Mouse (Mus musculus) myocyte (in vitro differentiated cells): ENCODE data around the gene Myt1l. TPM values are rescaled to one million over a fixed set of nuclear protein-coding genes. Genes with fewer than 3 reads are reported as not detected.

Source experiments
- H3K27me3 ChIP-seq: one replicate; pipeline ENCODE4 v1.6.1; 2011; ENCODE audit not compliant: control insufficient read depth, insufficient read depth, insufficient read length
- H3K36me3 ChIP-seq: one replicate; pipeline ENCODE4 v1.6.1; 2011; ENCODE audit not compliant: control insufficient read depth, insufficient read depth
- H3K4me2 ChIP-seq: one replicate; pipeline ENCODE4 v1.6.1; 2011; ENCODE audit warnings: low read depth, control low read depth
- H3K4me3 ChIP-seq: one replicate; pipeline ENCODE4 v1.5.1; 2011; ENCODE audit warnings: mild to moderate bottlenecking, control low read depth, moderate library complexity
- H3K79me2 ChIP-seq: one replicate; pipeline ENCODE4 v1.6.1; 2011; ENCODE audit not compliant: control insufficient read depth, insufficient read depth
- H3ac ChIP-seq: one replicate; pipeline ENCODE4 v1.6.1; 2011; ENCODE audit not compliant: control insufficient read depth, insufficient read length
- CEBPB ChIP-seq: IDR thresholded peaks from 2 replicates; pipeline ENCODE4 v1.6.1; 2011; ENCODE audit warnings: mild to moderate bottlenecking, moderate library complexity; ENCODE audit not compliant: poor library complexity, insufficient read depth, severe bottlenecking
- E2F4 ChIP-seq: IDR thresholded peaks from one replicate; pipeline ENCODE4 v1.6.1; 2011; ENCODE audit warnings: mild to moderate bottlenecking, control low read depth, moderate library complexity; ENCODE audit not compliant: insufficient read depth
- MAX ChIP-seq: IDR thresholded peaks from one replicate; pipeline ENCODE4 v1.6.1; 2011; ENCODE audit warnings: low read depth, mild to moderate bottlenecking, control low read depth
- MYOD1 ChIP-seq, 3 experiments: IDR thresholded peaks; one replicate each; pipeline ENCODE4 v1.6.1; 2011; ENCODE audit warnings: control low read depth in 2 of 3, low read depth in 2 of 3, mild to moderate bottlenecking in 2 of 3, moderate library complexity in 1 of 3; ENCODE audit not compliant: insufficient read length in 2 of 3, control insufficient read depth in 1 of 3
- MYOG ChIP-seq, 3 experiments: IDR thresholded peaks; one replicate each; pipeline ENCODE4 v1.6.1; 2011; ENCODE audit warnings: control low read depth in 2 of 3, low read depth in 2 of 3, mild to moderate bottlenecking in 2 of 3; ENCODE audit not compliant: insufficient read length in 2 of 3, control insufficient read depth in 1 of 3, insufficient read depth in 1 of 3
- POLR2A ChIP-seq: IDR thresholded peaks from one replicate; pipeline ENCODE4 v1.6.1; 2011; ENCODE audit warnings: low read depth, mild to moderate bottlenecking, control low read depth, moderate library complexity; ENCODE audit not compliant: insufficient read length
- POLR2AphosphoS2 ChIP-seq: IDR thresholded peaks from one replicate; pipeline ENCODE4 v1.6.1; 2011; ENCODE audit warnings: low read depth, control low read depth; ENCODE audit not compliant: insufficient read length
- REST ChIP-seq: IDR thresholded peaks from one replicate; pipeline ENCODE4 v1.6.1; 2011; ENCODE audit warnings: mild to moderate bottlenecking, control low read depth, moderate library complexity; ENCODE audit not compliant: insufficient read depth, insufficient read length
- SRF ChIP-seq: IDR thresholded peaks from one replicate; pipeline ENCODE4 v1.6.1; 2011; ENCODE audit warnings: low read depth; ENCODE audit not compliant: control insufficient read depth, insufficient read length
- TCF12 ChIP-seq: IDR thresholded peaks from one replicate; pipeline ENCODE4 v1.6.1; 2011; ENCODE audit warnings: mild to moderate bottlenecking, control low read depth; ENCODE audit not compliant: poor library complexity, insufficient read depth, severe bottlenecking
- TCF3 ChIP-seq: IDR thresholded peaks from one replicate; pipeline ENCODE4 v1.6.1; 2011; ENCODE audit warnings: low read depth, control low read depth; ENCODE audit not compliant: insufficient read length
- USF1 ChIP-seq: IDR thresholded peaks from one replicate; pipeline ENCODE4 v1.6.1; 2011; ENCODE audit warnings: low read depth, mild to moderate bottlenecking, control low read depth, moderate library complexity
- polyA plus RNA-seq: library from polyadenylated mRNA; unstranded; fragments of >200 nt; fragmentation: generic; extraction: Trizol; gene quantifications from one replicate; pipeline ENCODE4 v1.2.1, GENCODE M21; 2012; ENCODE audit warnings: missing spikeins

Myt1l gene
- polyA plus RNA-seq, 1 experiment: 0.01 TPM

DNA sequence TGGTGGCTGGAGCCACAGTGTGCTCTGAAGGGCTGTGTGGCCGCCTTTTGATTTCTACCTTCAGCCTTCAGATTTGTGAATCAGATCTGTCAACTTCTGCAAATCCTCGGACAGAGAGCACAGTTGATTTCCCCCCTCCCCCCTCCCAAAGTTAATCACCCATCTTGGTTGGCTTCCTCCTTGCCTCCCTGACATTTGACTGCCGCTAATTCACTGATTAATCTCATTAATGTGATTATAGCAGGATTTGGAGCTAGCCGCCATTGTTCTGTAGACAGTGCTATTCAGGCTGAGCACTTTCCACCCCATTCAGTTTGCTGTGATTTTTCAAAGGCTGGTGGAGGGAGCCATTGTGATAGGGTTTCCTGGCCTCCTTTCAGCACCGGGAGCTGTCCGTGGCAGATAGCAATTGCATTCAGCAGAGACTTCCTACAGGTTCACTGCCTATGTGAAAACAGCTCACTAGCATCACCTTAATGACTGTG, 2.1 kb downstream of the Myt1l start:
- peak; percentile 50 for TF ChIP-seq REST
- no peak for TF ChIP-seq USF1
- Histone ChIP-seq H3K4me2 (no peak overlapping the region), H3K36me3 (no peaks in the 10 kb centered on the region), H3ac (no peak overlapping the region), H3K79me2 (no peaks in the 10 kb centered on the region), H3K4me3 (no peak overlapping the region), H3K27me3 (no peaks in the 10 kb centered on the region)

DNA sequence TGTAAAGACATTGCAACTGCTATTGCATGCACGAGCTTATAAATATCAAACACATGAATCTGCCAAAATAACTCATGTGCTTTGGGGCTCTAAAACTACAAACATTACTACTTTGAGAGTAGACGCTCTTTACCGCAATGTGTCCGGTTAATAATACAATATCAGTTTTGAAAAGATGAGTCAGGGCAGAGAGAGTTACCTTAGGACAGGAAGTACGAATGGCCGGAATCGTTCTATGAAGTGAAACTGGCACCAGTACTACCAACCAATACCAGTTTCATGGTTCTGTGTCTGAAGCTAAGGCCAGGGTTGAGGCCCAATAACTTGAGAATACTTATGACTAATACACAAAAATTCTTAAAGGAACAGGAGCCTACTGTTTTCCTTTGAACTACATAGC, 2.6 kb downstream of the Myt1l start:
- Histone ChIP-seq H3K4me3 (no peak overlapping the region), H3K4me2 (no peak overlapping the region), H3K27me3 (no peaks in the 10 kb centered on the region), H3K79me2 (no peaks in the 10 kb centered on the region), H3K36me3 (no peaks in the 10 kb centered on the region), H3ac (no peak overlapping the region)
- TF ChIP-seq CEBPB (no peak), MAX (no peak), REST (no peak), POLR2AphosphoS2 (no peak), MYOG (IDR thresholded peaks at IDR 0.05; ENCODE audit: control insufficient read depth in 1 of 3, insufficient read depth in 1 of 3, insufficient read length in 2 of 3, low read depth in 2 of 3) (no peak), USF1 (no peak), MYOD1 (IDR thresholded peaks at IDR 0.05; ENCODE audit: control insufficient read depth in 1 of 3, insufficient read length in 2 of 3, low read depth in 2 of 3) (no peak), POLR2A (no peak), SRF (no peak), TCF12 (no peak), TCF3 (no peak), E2F4 (no peak)

DNA sequence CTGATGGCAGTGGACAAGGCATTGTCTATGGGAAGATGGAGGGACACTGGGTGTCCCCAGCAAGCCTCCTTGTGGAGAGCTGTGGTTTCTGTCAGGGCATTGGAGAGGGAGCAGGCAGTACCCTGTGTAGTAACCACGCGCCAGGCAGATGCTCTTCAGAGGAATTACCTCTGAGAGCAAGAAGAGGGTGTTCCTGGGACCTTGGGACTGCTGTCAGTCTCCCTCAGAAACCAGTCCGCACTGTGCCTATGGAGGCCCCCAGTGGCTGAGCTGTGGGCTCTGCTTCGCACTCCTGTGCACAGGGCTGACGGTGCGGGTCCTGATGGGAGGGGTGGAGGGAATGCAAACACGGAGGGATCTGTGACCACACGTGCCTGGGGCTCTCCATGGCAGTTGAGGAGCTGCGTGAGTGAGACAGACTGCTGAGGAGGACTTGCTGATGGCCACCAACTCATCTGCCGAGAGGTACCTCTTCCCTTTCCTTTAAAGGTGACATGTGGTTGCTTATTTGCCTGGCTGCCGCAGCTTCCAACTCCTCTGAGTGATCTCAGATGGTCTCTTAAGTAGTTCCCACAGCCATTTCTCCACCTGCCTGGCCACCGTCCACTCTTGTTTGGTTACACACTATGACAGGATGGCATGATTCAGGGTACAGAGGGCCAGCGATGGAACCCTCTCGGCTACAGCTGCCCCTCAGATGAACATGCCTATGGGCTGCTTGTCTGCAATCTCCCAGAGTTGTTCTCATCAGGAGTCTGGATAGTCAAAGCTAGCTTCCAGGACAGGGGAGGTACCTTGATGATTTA, 5.1 kb downstream of the Myt1l start:
- TF ChIP-seq E2F4: no peak
- TF ChIP-seq MAX: no peak
- no peak for TF ChIP-seq USF1
- TF ChIP-seq REST: no peak
- no peak overlapping the region for H3ac ChIP-seq
- H3K4me3 ChIP-seq: no peak overlapping the region
- H3K4me2 ChIP-seq: no peak overlapping the region
- H3K79me2 ChIP-seq: no peaks in the 10 kb centered on the region
- no peaks in the 10 kb centered on the region for H3K27me3 ChIP-seq
- no peaks in the 10 kb centered on the region for H3K36me3 ChIP-seq

DNA sequence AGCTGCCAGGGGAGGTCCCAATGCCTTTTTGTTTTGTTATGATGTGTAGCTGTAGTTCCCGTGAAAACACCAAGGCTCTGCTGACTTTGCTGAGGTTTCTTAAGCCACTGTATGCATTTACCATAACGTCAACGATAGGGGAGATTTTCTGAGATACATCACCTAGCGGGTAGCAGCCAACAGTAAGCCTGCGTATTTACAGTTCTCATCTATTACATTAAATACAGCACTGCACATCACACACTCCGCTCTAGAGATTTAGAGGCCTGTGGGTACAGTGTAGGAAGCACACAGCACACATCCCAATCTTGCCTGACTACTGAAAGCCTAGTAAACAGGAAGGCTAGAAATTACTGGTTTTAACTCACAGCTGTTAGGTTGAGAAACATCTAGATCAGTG, 6.1 kb downstream of the Myt1l start:
- no peaks in the 10 kb centered on the region for H3K36me3 ChIP-seq
- no peak overlapping the region for H3K4me3 ChIP-seq
- no peak overlapping the region for H3ac ChIP-seq
- TF ChIP-seq SRF (no peak), POLR2AphosphoS2 (no peak), MAX (no peak), E2F4 (no peak), POLR2A (no peak), MYOD1 (IDR thresholded peaks at IDR 0.05; ENCODE audit: control insufficient read depth in 1 of 3, insufficient read length in 2 of 3, low read depth in 2 of 3) (no peak), TCF3 (no peak), USF1 (no peak), TCF12 (no peak), CEBPB (no peak), MYOG (IDR thresholded peaks at IDR 0.05; ENCODE audit: control insufficient read depth in 1 of 3, insufficient read depth in 1 of 3, insufficient read length in 2 of 3, low read depth in 2 of 3) (no peak), REST (no peak)
- no peaks in the 10 kb centered on the region for H3K27me3 ChIP-seq
- no peak overlapping the region for H3K4me2 ChIP-seq
- H3K79me2 ChIP-seq: no peaks in the 10 kb centered on the region

DNA sequence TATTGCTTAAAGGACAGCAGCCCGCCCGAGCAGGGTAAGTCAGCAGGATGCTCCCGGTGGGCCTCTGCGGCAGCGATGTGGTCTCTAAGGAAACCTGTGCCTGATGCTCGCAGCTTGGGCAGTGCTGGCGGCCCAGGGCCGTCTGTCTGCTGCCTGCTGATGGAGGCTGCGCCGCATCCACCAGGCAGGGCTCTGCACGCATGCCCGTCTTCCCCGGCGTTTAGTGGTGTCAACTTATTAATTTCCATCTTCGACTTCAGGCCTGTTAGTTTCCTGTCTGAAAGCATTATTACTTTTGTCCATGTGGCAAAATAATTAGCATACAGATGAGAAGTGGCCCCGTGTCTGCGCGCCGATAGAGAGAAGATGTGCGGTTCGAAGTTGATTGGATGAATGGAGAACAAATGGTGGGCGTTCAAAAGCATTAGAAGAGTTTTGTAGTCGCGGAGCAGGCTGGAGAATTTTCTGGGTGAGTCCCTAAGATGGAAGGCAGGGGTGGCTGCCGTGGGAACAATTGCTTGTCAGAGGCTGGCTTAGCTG, 6.6 kb downstream of the Myt1l start:
- Histone ChIP-seq H3K4me3 (no peak overlapping the region), H3K36me3 (no peaks in the 10 kb centered on the region), H3ac (no peak overlapping the region), H3K4me2 (no peak overlapping the region), H3K79me2 (no peaks in the 10 kb centered on the region), H3K27me3 (no peaks in the 10 kb centered on the region)
- TF ChIP-seq MYOD1 (IDR thresholded peaks at IDR 0.05; ENCODE audit: control insufficient read depth in 1 of 3, insufficient read length in 2 of 3, low read depth in 2 of 3) (no peak), MAX (no peak), POLR2A (no peak), USF1 (no peak), SRF (no peak), CEBPB (no peak), MYOG (IDR thresholded peaks at IDR 0.05; ENCODE audit: control insufficient read depth in 1 of 3, insufficient read depth in 1 of 3, insufficient read length in 2 of 3, low read depth in 2 of 3) (no peak), TCF12 (no peak), E2F4 (no peak)
